Mouse (Mus musculus) megakaryocyte, embryonic 14.5 days (primary cell): ENCODE measurements around the gene BC017158.

Source experiments
- FLI1 ChIP-seq: IDR thresholded peaks from 2 replicates; pipeline ENCODE4 v1.6.1; 2012; ENCODE audit warnings: low read length, inconsistent platforms, mixed read lengths
- GATA1 ChIP-seq: IDR thresholded peaks from 3 replicates; pipeline ENCODE4 v1.6.1; 2012; ENCODE audit warnings: mixed read lengths, low read length, inconsistent platforms, borderline replicate concordance

DNA sequence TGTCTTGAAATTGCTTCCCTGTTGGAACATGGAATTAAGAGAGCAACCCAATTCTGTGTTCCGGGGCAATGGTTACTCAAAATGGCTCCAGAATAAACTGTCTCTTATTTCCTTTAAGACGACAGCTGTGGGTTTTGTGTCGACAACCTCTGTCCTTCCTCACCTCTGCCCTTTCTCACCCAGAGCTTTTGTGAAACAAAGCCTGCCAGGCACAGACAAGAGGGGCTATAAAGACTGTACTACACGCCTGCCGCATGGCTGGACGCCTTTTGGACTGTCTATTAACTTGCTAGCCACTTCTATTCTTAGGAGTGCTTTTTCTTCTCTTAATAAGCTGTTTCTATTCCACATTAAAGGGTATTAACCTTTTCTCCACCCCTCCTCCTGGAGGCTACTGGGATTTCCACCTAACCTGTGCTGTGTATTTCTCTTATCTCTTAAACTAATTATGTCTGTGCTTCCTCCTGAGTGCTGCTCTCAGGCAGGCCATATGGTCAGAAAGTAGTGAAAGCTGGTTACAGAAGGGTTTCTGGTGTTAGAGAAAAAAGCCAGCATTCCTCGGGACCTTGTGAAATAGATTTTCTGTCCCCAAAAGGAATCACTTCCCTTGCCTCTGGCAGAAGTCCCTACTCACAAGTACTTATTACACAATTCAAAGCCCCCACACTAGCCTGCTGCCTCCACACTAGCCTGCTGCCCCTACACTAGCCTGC, 15.3 kb downstream of the BC017158 start:
- no peak for TF ChIP-seq FLI1
- TF ChIP-seq GATA1, result no peak
